Mouse (Mus musculus) testis, adult 2 months (tissue): ENCODE results near the gene Thpo. TPM values are rescaled to one million over a fixed set of nuclear protein-coding genes. Genes with fewer than 3 reads are reported as not detected.

Source experiments
- H3K27ac ChIP-seq: fragments of 200-500 bp; 2 replicates; pipeline ENCODE4 v1.5.1; 2012; ENCODE audit warnings: low read depth, low read length; ENCODE audit not compliant: control insufficient read depth, insufficient read depth
- H3K27me3 ChIP-seq: fragments of 200-500 bp; 2 replicates; pipeline ENCODE4 v1.6.1; 2012; ENCODE audit warnings: mild to moderate bottlenecking, low read length, moderate library complexity; ENCODE audit not compliant: control insufficient read depth, insufficient read depth
- H3K36me3 ChIP-seq: fragments of 200-500 bp; 2 replicates; pipeline ENCODE4 v1.6.1; 2012; ENCODE audit warnings: mild to moderate bottlenecking, low read length; ENCODE audit not compliant: control insufficient read depth, insufficient read depth
- H3K4me1 ChIP-seq: fragments of 200-500 bp; 2 replicates; pipeline ENCODE4 v1.6.1; 2012; ENCODE audit warnings: low read length; ENCODE audit not compliant: control insufficient read depth, insufficient read depth
- H3K4me3 ChIP-seq: fragments of 200-500 bp; 2 replicates; pipeline ENCODE4 v1.5.1; 2012; ENCODE audit warnings: low read depth, mild to moderate bottlenecking, low read length, moderate library complexity, mixed read lengths; ENCODE audit not compliant: control insufficient read depth
- CTCF ChIP-seq: fragments of 200-500 bp; IDR thresholded peaks from 2 replicates; pipeline ENCODE4 v1.5.1; 2012; ENCODE audit warnings: low read depth, mild to moderate bottlenecking, inconsistent platforms, low read length, moderate library complexity; ENCODE audit not compliant: control insufficient read depth, insufficient read depth, insufficient replicate concordance
- POLR2A ChIP-seq: fragments of 200-500 bp; IDR thresholded peaks from 2 replicates; pipeline ENCODE4 v1.6.1; 2012; ENCODE audit warnings: low read depth, mild to moderate bottlenecking, inconsistent platforms, low read length, moderate library complexity; ENCODE audit not compliant: control insufficient read depth
- polyA plus RNA-seq: library from polyadenylated mRNA; depleted of rRNA; stranded (reverse); fragments of >200 nt; gene quantifications from 2 replicates; pipeline ENCODE4 v1.2.3, GENCODE M21; 2012

Gene Thpo
- polyA plus RNA-seq, 1 experiment = 0.22 TPM

GRCm38 (mm10) chr16:20703071-20703470 is 31.2 kb downstream of the Thpo start:
- peaks cover 9% of the 10 kb centered on the region for H3K4me1 ChIP-seq
- no peaks in the 10 kb centered on the region; the same call in 1 of the 2 replicates for H3K36me3 ChIP-seq
- H3K27ac ChIP-seq = no peak overlapping the region
- no peaks in the 10 kb centered on the region for H3K27me3 ChIP-seq
- TF ChIP-seq POLR2A (no peak), CTCF (no peak)
- no peak overlapping the region for H3K4me3 ChIP-seq

GRCm38 (mm10) chr16:20702522-20702893 is 31.8 kb downstream of the Thpo start:
- Histone ChIP-seq H3K4me1 (peaks cover 9% of the 10 kb centered on the region), H3K36me3 (no peaks in the 10 kb centered on the region; the same call in 1 of the 2 replicates), H3K4me3 (no peak overlapping the region), H3K27ac (no peak overlapping the region), H3K27me3 (no peaks in the 10 kb centered on the region)
- TF ChIP-seq POLR2A (no peak), CTCF (peak; percentile 39; the same call in 1 of the 2 replicates)

GRCm38 (mm10) chr16:20701729-20702521 is 32.4 kb downstream of the Thpo start:
- no peak overlapping the region for H3K4me3 ChIP-seq
- peaks cover 7% of the 10 kb centered on the region for H3K4me1 ChIP-seq
- H3K36me3 ChIP-seq = no peaks in the 10 kb centered on the region; the same call in 1 of the 2 replicates
- no peaks in the 10 kb centered on the region for H3K27me3 ChIP-seq
- no peak overlapping the region for H3K27ac ChIP-seq
- TF ChIP-seq CTCF (no peak), POLR2A (no peak)

GRCm38 (mm10) chr16:20701316-20701715 is 33.0 kb downstream of the Thpo start:
- H3K4me3 ChIP-seq = no peak overlapping the region

GRCm38 (mm10) chr16:20700036-20700435 is 34.3 kb downstream of the Thpo start:
- Histone ChIP-seq H3K4me3 (no peak overlapping the region), H3K27ac (no peak overlapping the region), H3K27me3 (no peaks in the 10 kb centered on the region), H3K4me1 (peaks cover 10% of the 10 kb centered on the region), H3K36me3 (no peaks in the 10 kb centered on the region; the same call in 1 of the 2 replicates)
- no peak for TF ChIP-seq POLR2A
- no peak for TF ChIP-seq CTCF

More at GRCm38 (mm10) chr16:20701316-20701715, 33.0 kb downstream of the Thpo start:
- TF ChIP-seq CTCF (no peak), POLR2A (no peak)
- peaks cover 7% of the 10 kb centered on the region for H3K4me1 ChIP-seq
- H3K27me3 ChIP-seq = no peaks in the 10 kb centered on the region
- no peak overlapping the region for H3K27ac ChIP-seq
- no peaks in the 10 kb centered on the region; the same call in 1 of the 2 replicates for H3K36me3 ChIP-seq

- Histone ChIP-seq H3K4me1 (peaks cover 18% of the 10 kb centered on the region), H3K4me3 (no peak overlapping the region), H3K36me3 (no peaks in the 10 kb centered on the region; the same call in 1 of the 2 replicates), H3K27me3 (no peaks in the 10 kb centered on the region), H3K27ac (no peak overlapping the region)
- TF ChIP-seq CTCF (no peak), POLR2A (no peak)
These were observed 35.0 kb downstream of the Thpo start for GRCm38 (mm10) chr16:20699266-20699665.

- H3K4me1 ChIP-seq = peaks cover 21% of the 10 kb centered on the region
- H3K36me3 ChIP-seq = no peaks in the 10 kb centered on the region; the same call in 1 of the 2 replicates
- TF ChIP-seq CTCF = no peak
- peak; percentile 73 for TF ChIP-seq POLR2A
- peak overlapping the region; percentile 60 for H3K27ac ChIP-seq
- H3K27me3 ChIP-seq = no peaks in the 10 kb centered on the region
- peak overlapping the region; percentile 95 for H3K4me3 ChIP-seq
These were observed 38.5 kb downstream of the Thpo start for GRCm38 (mm10) chr16:20695622-20696323.
